Mouse (Mus musculus): Measurements from ENCODE around the gene Med13l.

- no peak for TF ChIP-seq CTCF (IDR thresholded peaks at IDR 0.05; ENCODE audit: control insufficient read depth, insufficient read depth, insufficient replicate concordance, low read depth, low read length)
- TF ChIP-seq POLR2A (IDR thresholded peaks at IDR 0.05; ENCODE audit: control insufficient read depth, low read depth, low read length), result no peak
Observed at GRCm38 (mm10) chr5:118655966-118656365, 95.5 kb downstream of the Med13l start.

Data from testis, adult 2 months (tissue).